Mouse (Mus musculus) forebrain, embryonic 14.5 days (tissue): ENCODE data around the gene Tuba1c. TPM values are rescaled to one million over a fixed set of nuclear protein-coding genes. Genes with fewer than 3 reads are reported as not detected.

Experiments used
- ATAC-seq: fragments of 200-750 bp; cut with Nextera tagmentation; 2 replicates; pipeline ENCODE4 v1.8.0; 2017; ENCODE audit warnings: mild to moderate bottlenecking, moderate library complexity
- DNase-seq: peaks from one replicate; pipeline ENCODE4 v3.0.0-alpha.2; 2015; ENCODE audit warnings: low spot score
- H3K27ac ChIP-seq: fragments of 300-500 bp; sonication (generic); 2 replicates; pipeline ENCODE4 v1.5.1; 2014; ENCODE audit warnings: low read depth, mild to moderate bottlenecking, control low read depth, low read length, moderate library complexity
- H3K27me3 ChIP-seq: fragments of 300-500 bp; sonication (generic); replicated peaks from 2 replicates; pipeline ENCODE4 v1.6.1; 2014; ENCODE audit warnings: low read length, control low read depth, mixed read lengths; ENCODE audit not compliant: control insufficient read depth, insufficient read depth
- H3K36me3 ChIP-seq: fragments of 300-500 bp; sonication (generic); 2 replicates; pipeline ENCODE4 v1.6.1; 2014; ENCODE audit warnings: low read length, control low read depth; ENCODE audit not compliant: control insufficient read depth, insufficient read depth
- H3K4me1 ChIP-seq: fragments of 300-500 bp; sonication (generic); 2 replicates; pipeline ENCODE4 v1.6.1; 2014; ENCODE audit warnings: antibody characterized with exemption, low read length, control low read depth; ENCODE audit not compliant: control insufficient read depth, insufficient read depth
- H3K4me2 ChIP-seq: fragments of 300-500 bp; sonication (generic); 2 replicates; pipeline ENCODE4 v1.6.1; 2014; ENCODE audit warnings: mild to moderate bottlenecking, control low read depth, low read length
- H3K4me3 ChIP-seq: fragments of 300-500 bp; sonication (generic); 2 replicates; pipeline ENCODE4 v1.5.1; 2014; ENCODE audit warnings: low read depth, low read length, control low read depth
- H3K9ac ChIP-seq: fragments of 300-500 bp; sonication (generic); 2 replicates; pipeline ENCODE4 v1.6.1; 2014; ENCODE audit warnings: mild to moderate bottlenecking, low read length, control low read depth, moderate library complexity
- H3K9me3 ChIP-seq: fragments of 300-500 bp; sonication (generic); replicated peaks from 2 replicates; pipeline ENCODE4 v1.6.1; 2016; ENCODE audit warnings: low read length, control low read depth, mixed read lengths; ENCODE audit not compliant: control insufficient read depth
- WGBS: fragments of 180-500 bp; shearing (Covaris S2); extraction: QIAGEN DNeasy Blood & Tissue Kit; methylation state at CpG from one replicate; pipeline ENCODE4 v1.1.7; 2014; 5-methylcytosine and 5-hydroxymethylcytosine counted together
- polyA plus RNA-seq: library from polyadenylated mRNA; unstranded; fragments of >200 nt; fragmentation: Nextera tagmentation; extraction: Ambion mirVana; gene quantifications from 2 replicates; pipeline ENCODE4 v1.2.1, GENCODE M21; 2014

Tuba1c gene
- polyA plus RNA-seq, 1 experiment from 2014 or later: 93.1 TPM

DNA sequence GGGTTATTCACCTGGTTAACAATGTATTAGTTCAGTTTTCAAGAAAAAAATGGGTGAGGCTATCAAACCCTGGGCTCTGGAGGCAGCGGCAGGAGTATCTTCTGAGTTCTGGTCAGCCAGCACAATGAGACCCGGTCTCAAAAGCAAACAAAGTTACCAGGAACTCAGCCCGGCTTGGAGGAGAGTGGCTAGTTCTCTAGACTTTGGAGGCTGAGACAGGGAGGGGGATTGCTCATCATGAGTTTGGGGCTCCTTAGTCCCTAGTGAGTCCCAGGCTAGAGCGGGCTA, 1.6 kb downstream of the Tuba1c start:
- WGBS: 85% methylated on average over 4 of the region's 4 CpGs
- ATAC-seq (no peak), DNase-seq (no peak)
- H3K4me2 ChIP-seq: peak overlapping the region; percentile 73
- peak overlapping the region; percentile 45 for H3K4me3 ChIP-seq
- no peak overlapping the region for H3K27ac ChIP-seq
- H3K9me3 ChIP-seq: no peaks in the 10 kb centered on the region
- no peaks in the 10 kb centered on the region for H3K27me3 ChIP-seq
- peaks cover 19% of the 10 kb centered on the region for H3K4me1 ChIP-seq
- no peak overlapping the region for H3K9ac ChIP-seq
- H3K36me3 ChIP-seq: peaks cover 10% of the 10 kb centered on the region

DNA sequence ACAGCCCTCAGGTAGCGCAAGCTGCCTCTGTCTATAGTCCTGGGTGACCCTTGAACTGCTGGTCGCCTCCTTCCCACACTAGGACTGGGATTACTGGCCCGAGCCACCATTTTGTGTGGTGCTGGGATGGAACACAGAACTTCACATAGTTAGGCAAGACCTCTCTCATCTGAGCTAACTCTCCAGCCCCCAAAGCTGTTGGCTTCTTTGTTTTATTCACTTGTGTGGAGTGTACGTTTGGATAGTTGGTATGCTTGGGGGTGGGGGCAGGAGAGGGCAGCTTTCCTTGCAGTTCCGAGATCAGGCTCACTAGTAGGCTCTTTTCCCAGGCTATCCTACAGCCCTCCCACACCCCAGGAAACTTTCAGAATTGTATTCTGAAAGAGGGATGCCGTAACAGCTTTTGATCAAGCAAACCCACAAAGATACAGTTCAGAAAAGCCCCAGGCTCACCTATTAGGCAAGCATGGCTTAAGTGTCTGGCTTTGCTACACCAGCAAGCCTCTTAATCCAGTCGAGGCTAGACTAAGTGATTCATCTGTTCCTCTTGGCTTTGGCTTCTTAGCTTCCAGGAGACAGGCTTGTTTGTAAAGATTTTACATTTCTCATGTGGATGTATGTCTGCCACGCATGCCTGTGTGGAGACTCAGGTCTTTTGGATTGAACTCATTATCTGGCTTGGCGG, 2.5 kb downstream of the Tuba1c start:
- Histone ChIP-seq H3K4me1 (peaks cover 19% of the 10 kb centered on the region), H3K9ac (no peak overlapping the region), H3K4me3 (peak overlapping the region; percentile 5; the same call in 1 of the 2 replicates), H3K27me3 (no peaks in the 10 kb centered on the region), H3K36me3 (peaks cover 15% of the 10 kb centered on the region), H3K9me3 (no peaks in the 10 kb centered on the region), H3K27ac (no peak overlapping the region), H3K4me2 (peak overlapping the region; percentile 73)
- DNase-seq (no peak), ATAC-seq (no peak)
- WGBS: 65% methylated on average over 9 of the region's 9 CpGs

GRCm38 (mm10) chr15:99032726-99033250, 3.1 kb downstream of the Tuba1c start:
- H3K9me3 ChIP-seq: no peaks in the 10 kb centered on the region
- H3K27ac ChIP-seq: no peak overlapping the region
- no peak for DNase-seq
- H3K4me2 ChIP-seq: peak overlapping the region; percentile 73
- H3K36me3 ChIP-seq: peaks cover 15% of the 10 kb centered on the region
- no peak overlapping the region for H3K9ac ChIP-seq
- no peaks in the 10 kb centered on the region for H3K27me3 ChIP-seq
- 74% methylated on average over 7 of the region's 7 CpGs for WGBS
- H3K4me3 ChIP-seq: 0 out of 2 replicates have a peak overlapping the region, but pooled peaks have one; percentile 5
- ATAC-seq: no peak
- peaks cover 19% of the 10 kb centered on the region for H3K4me1 ChIP-seq

GRCm38 (mm10) chr15:99033498-99034270, 4.0 kb downstream of the Tuba1c start:
- Histone ChIP-seq H3K27ac (no peak overlapping the region), H3K4me3 (no peak overlapping the region), H3K4me2 (no peak overlapping the region), H3K27me3 (no peaks in the 10 kb centered on the region), H3K36me3 (peaks cover 18% of the 10 kb centered on the region), H3K9me3 (no peaks in the 10 kb centered on the region), H3K9ac (no peak overlapping the region), H3K4me1 (peaks cover 19% of the 10 kb centered on the region)
- no peak for DNase-seq
- no peak for ATAC-seq
- WGBS: 90% methylated on average over 7 of the region's 7 CpGs

DNA sequence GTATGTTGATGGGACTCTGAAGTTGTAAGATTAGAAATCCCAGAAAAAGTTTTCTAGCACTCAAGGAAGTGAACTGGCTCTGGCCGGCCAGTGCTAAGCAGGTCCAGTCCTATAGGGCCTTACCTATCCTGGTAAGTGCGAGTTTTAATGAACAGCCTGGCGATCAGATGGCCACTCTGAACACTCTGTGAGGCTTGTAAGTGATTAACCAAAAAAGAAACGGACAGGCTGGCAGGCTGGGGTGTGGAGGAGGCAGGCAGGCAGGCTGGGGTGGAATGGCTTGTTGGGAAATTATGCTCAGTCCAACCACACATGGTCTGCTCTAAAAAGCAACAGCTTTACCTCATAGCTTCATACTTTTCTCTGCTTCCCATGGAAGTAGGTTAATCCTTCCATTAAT, 5.7 kb downstream of the Tuba1c start:
- Histone ChIP-seq H3K36me3 (peaks cover 18% of the 10 kb centered on the region), H3K27ac (no peak overlapping the region), H3K9me3 (no peaks in the 10 kb centered on the region), H3K4me1 (peaks cover 7% of the 10 kb centered on the region), H3K4me2 (no peak overlapping the region), H3K9ac (no peak overlapping the region), H3K4me3 (no peak overlapping the region), H3K27me3 (no peaks in the 10 kb centered on the region)
- DNase-seq (no peak), ATAC-seq (no peak)
- WGBS: 82% methylated on average over 4 of the region's 4 CpGs

DNA sequence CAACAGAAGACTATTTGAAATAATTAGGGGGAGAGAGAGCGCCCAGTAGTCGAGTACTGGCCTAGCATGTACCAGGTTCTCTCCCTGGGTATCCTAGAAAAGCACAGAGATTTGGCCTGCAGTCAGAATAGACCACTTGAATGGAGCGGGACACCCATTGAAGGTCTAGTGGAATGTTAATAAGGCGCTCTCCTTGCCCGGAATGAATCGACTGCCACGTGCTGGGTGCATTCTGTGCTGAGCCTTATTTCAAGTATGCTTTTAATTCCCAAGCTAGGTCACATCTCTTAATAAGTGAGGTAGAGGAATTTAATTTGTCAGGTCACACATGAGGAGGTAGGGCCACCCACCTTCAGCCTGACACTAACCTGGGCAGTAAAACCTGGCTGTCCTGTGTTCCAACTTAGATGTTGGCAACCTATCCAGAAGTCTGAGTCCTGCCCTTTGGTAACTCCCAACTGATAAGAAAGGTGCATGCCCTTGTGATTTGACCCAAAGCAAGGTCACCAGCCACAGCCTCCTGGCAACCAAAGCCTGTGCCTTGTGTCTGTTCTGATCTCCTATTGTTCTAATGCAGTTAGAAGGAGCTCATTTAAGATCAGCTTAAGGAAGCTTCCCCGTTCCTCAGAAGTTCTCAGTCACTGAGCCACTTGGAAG, 6.7 kb downstream of the Tuba1c start:
- no peak overlapping the region for H3K4me3 ChIP-seq
- WGBS: 77% methylated on average over 8 of the region's 8 CpGs

GRCm38 (mm10) chr15:99038025-99038424, 8.3 kb downstream of the Tuba1c start:
- ATAC-seq: no peak
- WGBS: 92% methylated on average over 1 of the region's 1 CpGs
- Histone ChIP-seq H3K9ac (no peak overlapping the region), H3K36me3 (peaks cover 18% of the 10 kb centered on the region), H3K4me3 (no peak overlapping the region), H3K4me1 (peaks cover 4% of the 10 kb centered on the region), H3K9me3 (no peaks in the 10 kb centered on the region), H3K27ac (no peak overlapping the region), H3K27me3 (no peaks in the 10 kb centered on the region), H3K4me2 (no peak overlapping the region)
- DNase-seq: no peak

More for the DNA sequence above, 6.7 kb downstream of the Tuba1c start:
- Histone ChIP-seq H3K27ac (no peak overlapping the region), H3K4me2 (no peak overlapping the region), H3K4me1 (peaks cover 10% of the 10 kb centered on the region), H3K27me3 (no peaks in the 10 kb centered on the region), H3K9ac (no peak overlapping the region), H3K36me3 (peaks cover 18% of the 10 kb centered on the region), H3K9me3 (no peaks in the 10 kb centered on the region)
- DNase-seq: no peak
- ATAC-seq: no peak

DNA sequence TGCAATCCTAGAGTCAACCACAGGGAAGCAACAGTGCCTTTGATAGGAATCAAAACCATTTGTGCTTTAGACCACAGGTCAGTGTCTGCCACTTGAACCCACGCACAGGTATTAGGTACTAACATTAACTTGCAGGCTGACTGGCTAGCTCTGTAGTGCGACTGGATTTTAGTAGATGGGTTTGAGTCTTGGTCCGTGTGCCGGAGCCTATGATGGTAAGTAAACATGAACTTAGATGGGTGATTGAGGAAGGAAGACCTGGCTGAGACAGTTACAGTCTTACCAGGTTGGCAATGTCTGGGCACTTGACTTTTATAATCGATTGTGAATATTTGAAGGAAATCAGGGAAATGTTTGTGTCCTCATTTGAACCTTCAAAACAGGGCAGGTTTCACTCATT, 9.1 kb downstream of the Tuba1c start:
- Histone ChIP-seq H3K27me3 (no peaks in the 10 kb centered on the region), H3K9ac (no peak overlapping the region), H3K27ac (no peak overlapping the region), H3K9me3 (no peaks in the 10 kb centered on the region), H3K4me3 (no peak overlapping the region), H3K4me1 (peaks cover 4% of the 10 kb centered on the region), H3K36me3 (peaks cover 18% of the 10 kb centered on the region), H3K4me2 (no peak overlapping the region)
- 90% methylated on average over 5 of the region's 5 CpGs for WGBS
- no peak for ATAC-seq
- no peak for DNase-seq
